Mouse (Mus musculus) ES-E14 (cell line): ENCODE measurements around the gene Dok4.

Experiments
- HCFC1 ChIP-seq: IDR thresholded peaks from 2 replicates; pipeline ENCODE4 v1.6.1; 2012; ENCODE audit warnings: low read length, inconsistent platforms, borderline replicate concordance; ENCODE audit not compliant: insufficient read depth
- MAFK ChIP-seq: IDR thresholded peaks from 2 replicates; pipeline ENCODE4 v1.6.1; 2014; ENCODE audit warnings: mild to moderate bottlenecking, low read depth, low read length, inconsistent platforms; ENCODE audit not compliant: insufficient read depth

DNA sequence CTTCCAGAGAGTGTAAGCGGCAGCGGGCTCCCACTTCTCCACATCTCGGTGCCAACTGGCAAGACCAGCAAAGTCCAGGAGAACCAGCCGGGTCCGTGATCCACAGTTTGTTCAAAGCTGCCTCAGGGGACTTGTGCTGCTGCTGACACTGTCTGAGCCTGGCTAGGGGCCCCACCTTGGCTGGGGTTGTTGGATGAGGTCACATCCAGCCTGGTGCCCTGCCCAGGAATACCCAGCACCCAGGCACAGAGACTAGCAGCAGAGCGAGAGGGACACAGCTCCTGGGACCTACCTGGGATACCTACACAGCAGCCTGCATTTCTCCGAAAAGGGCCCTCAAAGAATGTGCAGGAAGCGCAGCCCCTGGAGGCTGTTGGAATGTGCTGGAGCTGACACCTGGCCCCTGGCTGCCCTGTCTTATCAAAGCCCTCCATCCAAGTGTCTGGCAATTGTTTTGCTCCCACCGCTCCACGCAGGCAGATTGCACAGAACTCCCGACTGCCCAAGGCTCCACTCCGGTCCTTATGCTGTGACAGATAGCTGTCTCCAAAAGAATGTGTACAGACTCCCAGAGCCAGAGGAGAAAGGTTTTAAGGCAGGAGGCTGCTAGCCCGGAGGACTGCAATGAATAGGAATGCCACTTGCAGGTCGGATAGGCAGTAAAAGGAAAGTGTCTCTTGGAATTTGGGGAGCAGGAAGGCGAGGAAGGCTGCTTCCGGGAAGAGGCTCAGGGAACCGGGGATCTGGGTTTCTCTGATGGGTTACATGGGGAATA, 847 bp downstream of the Dok4 start:
- TF ChIP-seq HCFC1 = no peak
- no peak for TF ChIP-seq MAFK
